Mouse (Mus musculus): ENCODE data around the gene Sall4. TPM values are rescaled to one million over a fixed set of nuclear protein-coding genes. Genes with fewer than 3 reads are reported as not detected.

Gene Sall4
- polyA plus RNA-seq, 1 experiment from 2014 or later = 0.71 TPM

DNA sequence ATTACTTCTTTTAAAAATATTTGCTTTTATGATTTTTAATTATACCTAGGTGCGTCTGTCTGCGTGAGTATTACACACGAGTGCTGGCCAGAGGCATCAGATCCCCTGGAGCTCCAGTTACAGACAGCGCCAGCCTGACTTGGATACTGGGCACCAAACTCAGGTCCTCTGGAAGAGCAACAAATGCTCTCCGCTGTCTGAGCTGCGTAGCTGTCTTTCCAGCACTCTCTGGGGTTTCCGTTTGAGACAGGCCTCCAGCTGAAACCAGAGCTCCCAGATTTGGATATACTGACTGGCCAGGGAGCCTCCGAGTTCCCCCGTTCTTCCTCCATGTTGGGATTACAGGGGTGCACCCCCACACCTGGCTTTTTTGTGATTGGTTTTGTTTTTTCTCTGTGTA, 12.9 kb upstream of the Sall4 start:
- Histone ChIP-seq H3K27me3 (replicated peaks; ENCODE audit: control insufficient read depth, insufficient read depth, low read length) (0 out of 2 replicates have a peak, but pooled peaks cover 3% of the 10 kb centered on the region), H3K4me2 (ENCODE audit: low read length) (no peak overlapping the region), H3K9ac (ENCODE audit: low read length) (no peak overlapping the region), H3K4me1 (ENCODE audit: control insufficient read depth, insufficient read depth, low read length) (no peaks in the 10 kb centered on the region), H3K9me3 (replicated peaks; ENCODE audit: control insufficient read depth, low read length) (no peaks in the 10 kb centered on the region), H3K4me3 (ENCODE audit: low read depth, low read length) (no peak overlapping the region), H3K27ac (ENCODE audit: low read depth, low read length) (no peak overlapping the region), H3K36me3 (ENCODE audit: control insufficient read depth, insufficient read depth, low read length) (no peaks in the 10 kb centered on the region)
- WGBS = 34% methylated on average over 9 of the region's 9 CpGs
- DNase-seq (ENCODE audit: low spot score) = no peak
- ATAC-seq = no peak

- no peak overlapping the region for H3K4me3 ChIP-seq (ENCODE audit: low read depth, low read length)
- DNase-seq (ENCODE audit: low spot score) (no peak), ATAC-seq (no peak)
- H3K4me2 ChIP-seq (ENCODE audit: low read length) = no peak overlapping the region
- no peaks in the 10 kb centered on the region for H3K9me3 ChIP-seq (replicated peaks; ENCODE audit: control insufficient read depth, low read length)
- H3K9ac ChIP-seq (ENCODE audit: low read length) = no peak overlapping the region
- no peaks in the 10 kb centered on the region for H3K4me1 ChIP-seq (ENCODE audit: control insufficient read depth, insufficient read depth, low read length)
- 10% methylated on average over 9 of the region's 9 CpGs for WGBS
- H3K36me3 ChIP-seq (ENCODE audit: control insufficient read depth, insufficient read depth, low read length) = no peaks in the 10 kb centered on the region
- no peak overlapping the region for H3K27ac ChIP-seq (ENCODE audit: low read depth, low read length)
- 0 out of 2 replicates have a peak, but pooled peaks cover 3% of the 10 kb centered on the region for H3K27me3 ChIP-seq (replicated peaks; ENCODE audit: control insufficient read depth, insufficient read depth, low read length)
Measured at GRCm38 (mm10) chr2:168780024-168780423, 12.3 kb upstream of the Sall4 start.

DNA sequence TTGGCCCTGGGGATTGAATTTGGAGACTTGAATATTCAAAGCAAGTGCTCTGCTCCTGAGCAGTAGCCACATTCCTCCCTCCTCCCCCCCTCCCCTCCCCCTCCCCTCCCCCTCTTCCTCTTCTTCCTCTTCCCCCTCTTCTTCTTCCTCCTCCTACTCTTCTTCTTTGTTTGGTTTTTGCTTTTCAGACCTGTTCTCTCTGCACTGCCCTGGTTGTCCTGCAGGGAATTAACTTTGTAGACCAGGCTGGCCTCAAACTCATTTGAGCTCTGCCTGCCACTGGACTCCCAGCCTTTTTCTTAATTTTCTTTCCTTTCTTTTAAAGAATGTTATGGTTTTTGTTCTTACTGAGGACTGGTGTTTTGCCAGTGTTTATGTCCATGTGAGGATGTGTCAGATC, 9.7 kb upstream of the Sall4 start:
- DNase-seq (ENCODE audit: low spot score) (no peak), ATAC-seq (no peak)
- H3K9me3 ChIP-seq (replicated peaks; ENCODE audit: control insufficient read depth, low read length) = no peaks in the 10 kb centered on the region
- H3K4me1 ChIP-seq (ENCODE audit: control insufficient read depth, insufficient read depth, low read length) = no peaks in the 10 kb centered on the region
- 0 out of 2 replicates have a peak, but pooled peaks cover 3% of the 10 kb centered on the region for H3K27me3 ChIP-seq (replicated peaks; ENCODE audit: control insufficient read depth, insufficient read depth, low read length)
- no peak overlapping the region for H3K9ac ChIP-seq (ENCODE audit: low read length)
- H3K4me2 ChIP-seq (ENCODE audit: low read length) = no peak overlapping the region
- H3K36me3 ChIP-seq (ENCODE audit: control insufficient read depth, insufficient read depth, low read length) = no peaks in the 10 kb centered on the region
- H3K27ac ChIP-seq (ENCODE audit: low read depth, low read length) = no peak overlapping the region
- H3K4me3 ChIP-seq (ENCODE audit: low read depth, low read length) = no peak overlapping the region

DNA sequence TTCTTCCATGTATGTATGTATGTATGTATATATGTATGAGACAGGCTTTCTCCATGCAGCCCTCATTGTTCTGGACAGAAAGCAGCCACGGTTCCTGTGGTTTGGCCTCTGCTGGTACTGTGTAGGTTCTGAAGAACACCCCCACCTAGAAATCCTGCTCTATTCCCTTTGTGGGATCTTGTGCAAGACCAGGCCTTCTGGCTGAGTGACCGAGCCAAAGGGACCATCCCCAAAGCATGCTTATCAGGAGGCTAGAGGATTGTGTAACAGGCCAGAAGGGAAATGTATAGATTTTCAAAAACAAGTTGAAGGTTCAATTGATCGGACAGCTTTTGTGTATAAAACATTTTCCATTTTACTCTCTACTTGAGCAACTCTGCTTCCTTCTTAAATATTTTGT, 8.5 kb upstream of the Sall4 start:
- Histone ChIP-seq H3K4me2 (ENCODE audit: low read length) (no peak overlapping the region), H3K36me3 (ENCODE audit: control insufficient read depth, insufficient read depth, low read length) (no peaks in the 10 kb centered on the region), H3K4me1 (ENCODE audit: control insufficient read depth, insufficient read depth, low read length) (no peaks in the 10 kb centered on the region), H3K9me3 (replicated peaks; ENCODE audit: control insufficient read depth, low read length) (no peaks in the 10 kb centered on the region), H3K4me3 (ENCODE audit: low read depth, low read length) (no peak overlapping the region), H3K9ac (ENCODE audit: low read length) (no peak overlapping the region), H3K27me3 (replicated peaks; ENCODE audit: control insufficient read depth, insufficient read depth, low read length) (no peaks in the 10 kb centered on the region), H3K27ac (ENCODE audit: low read depth, low read length) (no peak overlapping the region)
- DNase-seq (ENCODE audit: low spot score) (no peak), ATAC-seq (no peak)
- WGBS = 84% methylated on average over 3 of the region's 3 CpGs

DNA sequence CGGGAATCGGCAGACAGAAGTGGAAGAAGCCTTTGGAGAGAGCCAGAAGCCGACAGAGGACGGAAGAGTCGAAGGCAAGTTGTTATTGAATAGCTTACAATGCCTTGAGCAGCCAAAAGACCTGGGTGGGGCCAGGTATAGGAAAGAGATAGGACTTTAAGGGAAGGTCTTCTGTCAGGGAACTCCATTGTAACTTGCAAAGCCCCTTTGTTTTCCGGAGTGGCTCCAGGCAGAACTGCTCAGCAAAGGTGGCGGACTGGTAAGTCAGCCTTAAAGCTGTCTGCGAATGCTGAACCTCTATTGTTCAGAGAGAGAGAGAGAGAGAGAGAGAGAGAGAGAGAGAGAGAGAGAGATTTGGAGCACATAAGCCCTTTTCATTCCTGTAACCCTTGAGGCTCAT, 1.5 kb upstream of the Sall4 start:
- no peak overlapping the region for H3K9ac ChIP-seq (ENCODE audit: low read length)
- no peaks in the 10 kb centered on the region for H3K9me3 ChIP-seq (replicated peaks; ENCODE audit: control insufficient read depth, low read length)
- H3K4me1 ChIP-seq (ENCODE audit: control insufficient read depth, insufficient read depth, low read length) = peaks cover 23% of the 10 kb centered on the region
- no peak overlapping the region for H3K4me3 ChIP-seq (ENCODE audit: low read depth, low read length)
- no peak for DNase-seq (ENCODE audit: low spot score)
- 27% methylated on average over 8 of the region's 8 CpGs for WGBS
- H3K27me3 ChIP-seq (replicated peaks; ENCODE audit: control insufficient read depth, insufficient read depth, low read length) = peaks cover 35% of the 10 kb centered on the region
- H3K4me2 ChIP-seq (ENCODE audit: low read length) = no peak overlapping the region
- no peak overlapping the region for H3K27ac ChIP-seq (ENCODE audit: low read depth, low read length)
- H3K36me3 ChIP-seq (ENCODE audit: control insufficient read depth, insufficient read depth, low read length) = no peaks in the 10 kb centered on the region
- ATAC-seq = no peak

GRCm38 (mm10) chr2:168766538-168767361, 993 bp downstream of the Sall4 start:
- Histone ChIP-seq H3K4me2 (ENCODE audit: low read length) (peak overlapping the region; percentile 91), H3K9me3 (replicated peaks; ENCODE audit: control insufficient read depth, low read length) (no peaks in the 10 kb centered on the region), H3K27ac (ENCODE audit: low read depth, low read length) (peak overlapping the region; percentile 46; the same call in 1 of the 2 replicates), H3K9ac (ENCODE audit: low read length) (peak overlapping the region; percentile 68), H3K27me3 (replicated peaks; ENCODE audit: control insufficient read depth, insufficient read depth, low read length) (peaks cover 44% of the 10 kb centered on the region), H3K36me3 (ENCODE audit: control insufficient read depth, insufficient read depth, low read length) (no peaks in the 10 kb centered on the region), H3K4me3 (ENCODE audit: low read depth, low read length) (peak overlapping the region; percentile 44), H3K4me1 (ENCODE audit: control insufficient read depth, insufficient read depth, low read length) (peaks cover 33% of the 10 kb centered on the region)
- ATAC-seq (peak; percentile 73), DNase-seq (ENCODE audit: low spot score) (peak; percentile 83)
- WGBS = under 1% methylated on average over 47 of the region's 52 CpGs

DNA sequence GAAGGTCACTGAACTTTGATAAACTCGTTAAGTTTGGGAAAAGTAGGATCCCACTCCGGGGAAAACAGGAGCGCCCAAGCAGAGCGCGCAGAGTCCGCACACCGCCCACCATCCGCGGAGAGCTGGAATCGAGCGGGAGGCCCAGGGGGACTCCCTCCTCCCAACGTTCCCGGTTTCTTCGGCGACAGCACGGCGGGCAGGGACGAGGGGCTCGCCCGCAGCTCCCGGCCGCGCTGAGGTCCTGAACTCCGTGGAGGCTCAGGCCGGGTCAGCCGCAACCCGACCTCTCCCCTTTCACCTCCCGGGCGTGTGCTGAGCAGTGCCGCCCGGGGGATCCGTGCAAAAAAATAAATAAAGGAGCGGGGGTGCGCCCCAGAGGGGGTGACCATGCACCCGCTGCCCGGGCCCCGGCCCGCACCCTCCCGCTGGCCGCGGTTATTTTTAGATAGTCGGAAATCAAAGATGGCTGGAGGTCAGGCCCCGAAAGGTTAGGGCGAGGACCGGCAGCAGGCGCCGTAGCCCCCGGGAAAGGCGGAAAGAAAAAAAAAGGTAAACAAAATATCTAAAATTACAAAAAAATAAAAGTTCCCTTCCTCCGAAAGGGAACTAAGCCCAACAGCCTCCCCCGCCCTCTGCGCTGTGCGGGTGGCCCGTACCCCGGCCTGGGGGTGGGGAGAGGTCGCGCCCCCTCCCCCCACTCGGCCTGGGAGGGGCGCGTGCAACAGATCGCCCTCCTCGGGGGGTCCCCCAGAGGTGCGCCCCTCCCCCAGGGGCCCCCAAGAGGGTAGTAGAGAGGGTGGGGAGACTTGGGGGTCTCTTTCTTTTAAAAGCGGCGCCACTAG, 1.8 kb downstream of the Sall4 start:
- DNase-seq (ENCODE audit: low spot score) (peak; percentile 37), ATAC-seq (peak; percentile 24)
- H3K9me3 ChIP-seq (replicated peaks; ENCODE audit: control insufficient read depth, low read length) = no peaks in the 10 kb centered on the region
- peak overlapping the region; percentile 91 for H3K4me2 ChIP-seq (ENCODE audit: low read length)
- WGBS = under 1% methylated on average over 59 of the region's 65 CpGs
- H3K4me3 ChIP-seq (ENCODE audit: low read depth, low read length) = peak overlapping the region; percentile 44
- H3K4me1 ChIP-seq (ENCODE audit: control insufficient read depth, insufficient read depth, low read length) = peaks cover 33% of the 10 kb centered on the region
- peaks cover 44% of the 10 kb centered on the region for H3K27me3 ChIP-seq (replicated peaks; ENCODE audit: control insufficient read depth, insufficient read depth, low read length)
- no peaks in the 10 kb centered on the region for H3K36me3 ChIP-seq (ENCODE audit: control insufficient read depth, insufficient read depth, low read length)
- peak overlapping the region; percentile 68 for H3K9ac ChIP-seq (ENCODE audit: low read length)
- peak overlapping the region; percentile 46; the same call in 1 of the 2 replicates for H3K27ac ChIP-seq (ENCODE audit: low read depth, low read length)

GRCm38 (mm10) chr2:168765065-168765681, 2.6 kb downstream of the Sall4 start:
- DNase-seq (ENCODE audit: low spot score) = peak; percentile 55
- Histone ChIP-seq H3K9ac (ENCODE audit: low read length) (peak overlapping the region; percentile 68), H3K27me3 (replicated peaks; ENCODE audit: control insufficient read depth, insufficient read depth, low read length) (peaks cover 44% of the 10 kb centered on the region)

More at GRCm38 (mm10) chr2:168765065-168765681, 2.6 kb downstream of the Sall4 start:
- Histone ChIP-seq H3K4me3 (ENCODE audit: low read depth, low read length) (peak overlapping the region; percentile 44), H3K36me3 (ENCODE audit: control insufficient read depth, insufficient read depth, low read length) (no peaks in the 10 kb centered on the region), H3K27ac (ENCODE audit: low read depth, low read length) (peak overlapping the region; percentile 22; the same call in 1 of the 2 replicates), H3K9me3 (replicated peaks; ENCODE audit: control insufficient read depth, low read length) (no peaks in the 10 kb centered on the region), H3K4me2 (ENCODE audit: low read length) (peak overlapping the region; percentile 91), H3K4me1 (ENCODE audit: control insufficient read depth, insufficient read depth, low read length) (peaks cover 33% of the 10 kb centered on the region)
- ATAC-seq = peak; percentile 40; the same call in 1 of the 2 replicates
- WGBS = 1% methylated on average over 32 of the region's 32 CpGs

Data from forebrain, embryonic 14.5 days (tissue).